Mouse (Mus musculus) ES-Bruce4 (cell line): ENCODE results near the gene Syngap1. TPM values are rescaled to one million over a fixed set of nuclear protein-coding genes. Genes with fewer than 3 reads are reported as not detected.

ENCODE experiments used
- H3K27ac ChIP-seq: 2 replicates; pipeline ENCODE4 v1.5.1; 2012; ENCODE audit warnings: low read length, inconsistent platforms; ENCODE audit not compliant: insufficient read depth
- H3K27me3 ChIP-seq: 2 replicates; pipeline ENCODE4 v1.6.1; 2012; ENCODE audit warnings: mild to moderate bottlenecking, low read length, inconsistent platforms; ENCODE audit not compliant: control insufficient read depth, poor library complexity, insufficient read depth, severe bottlenecking
- H3K36me3 ChIP-seq: 2 replicates; pipeline ENCODE4 v1.6.1; 2012; ENCODE audit warnings: inconsistent platforms, mild to moderate bottlenecking, low read length, moderate library complexity; ENCODE audit not compliant: control insufficient read depth, poor library complexity, insufficient read depth, severe bottlenecking
- H3K4me1 ChIP-seq: one replicate; pipeline ENCODE4 v1.8.1; 2011; ENCODE audit warnings: low read length; ENCODE audit not compliant: control insufficient read depth, insufficient read depth
- H3K4me3 ChIP-seq: 2 replicates; pipeline ENCODE4 v1.5.1; 2011; ENCODE audit warnings: low read depth, mild to moderate bottlenecking, low read length
- H3K9ac ChIP-seq: 2 replicates; pipeline ENCODE4 v1.6.1; 2012; ENCODE audit warnings: low read depth, mild to moderate bottlenecking, inconsistent platforms; ENCODE audit not compliant: poor library complexity, severe bottlenecking
- H3K9me3 ChIP-seq: replicated peaks from 2 replicates; pipeline ENCODE4 v1.6.1; 2012; ENCODE audit warnings: mild to moderate bottlenecking, low read length, inconsistent platforms; ENCODE audit not compliant: control insufficient read depth, poor library complexity, insufficient read depth, severe bottlenecking
- CTCF ChIP-seq: IDR thresholded peaks from one replicate; pipeline ENCODE4 v1.8.1; 2011; ENCODE audit warnings: low read depth, low read length
- EP300 ChIP-seq: IDR thresholded peaks from 2 replicates; pipeline ENCODE4 v1.6.1; 2011; ENCODE audit warnings: low read depth, low read length; ENCODE audit not compliant: insufficient read depth
- POLR2A ChIP-seq: IDR thresholded peaks from one replicate; pipeline ENCODE4 v1.8.1; 2011; ENCODE audit warnings: low read length; ENCODE audit not compliant: insufficient read depth
- polyA plus RNA-seq: library from polyadenylated mRNA; stranded (reverse); fragments of >200 nt; gene quantifications from 2 replicates; pipeline ENCODE4 v1.2.4, GENCODE M21; 2011; ENCODE audit warnings: low read depth; ENCODE audit not compliant: missing spikeins, insufficient read depth, insufficient read length

Syngap1 gene
- polyA plus RNA-seq, 1 experiment = 23.5 TPM

DNA sequence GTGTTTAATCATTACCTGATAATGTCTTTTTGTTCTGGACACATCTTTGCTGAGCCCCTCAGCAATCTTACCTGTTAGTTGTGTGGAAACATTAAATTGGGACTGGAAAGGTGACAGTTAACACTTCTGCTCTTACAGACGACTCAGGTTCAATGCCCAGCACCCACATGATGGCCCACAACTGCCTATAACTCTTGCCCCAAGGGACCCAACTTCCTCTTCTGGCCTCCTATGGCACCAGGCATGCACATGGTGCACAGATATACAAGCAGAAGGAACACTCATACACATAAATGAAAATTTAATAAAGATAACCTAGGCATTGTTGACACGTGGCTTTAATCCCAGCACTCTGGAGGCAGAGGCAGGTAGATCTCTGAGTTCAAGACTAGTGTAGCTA is 38.4 kb downstream of the Syngap1 start:
- TF ChIP-seq POLR2A (no peak), CTCF (no peak), EP300 (no peak)
- Histone ChIP-seq H3K4me3 (no peak overlapping the region), H3K27ac (no peak overlapping the region), H3K4me1 (no peaks in the 10 kb centered on the region), H3K9ac (no peak overlapping the region), H3K27me3 (no peaks in the 10 kb centered on the region), H3K9me3 (no peaks in the 10 kb centered on the region), H3K36me3 (peaks cover 17% of the 10 kb centered on the region)

DNA sequence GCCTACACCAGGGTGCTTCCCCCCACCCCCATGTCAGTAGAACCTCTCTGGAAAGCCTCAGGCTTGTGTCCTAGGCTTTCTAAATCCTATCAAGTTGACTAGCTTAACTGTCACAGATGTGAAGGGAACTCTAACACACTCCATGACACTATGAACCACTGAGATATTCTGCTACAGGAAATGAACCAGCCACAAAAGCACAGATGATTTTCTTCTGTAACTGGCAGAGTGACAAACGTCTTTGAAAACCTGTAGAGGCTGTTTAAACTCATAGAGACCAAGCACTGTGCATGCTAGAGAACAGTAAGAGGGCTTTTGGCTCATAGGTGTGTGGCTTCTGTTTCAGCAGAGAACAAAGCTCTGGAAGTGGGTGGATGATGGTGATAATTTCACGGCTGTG is 40.0 kb downstream of the Syngap1 start:
- TF ChIP-seq POLR2A (no peak), CTCF (no peak), EP300 (no peak)
- Histone ChIP-seq H3K4me1 (no peaks in the 10 kb centered on the region), H3K9ac (no peak overlapping the region), H3K27me3 (no peaks in the 10 kb centered on the region), H3K9me3 (no peaks in the 10 kb centered on the region), H3K36me3 (peaks cover 7% of the 10 kb centered on the region; the same call in 1 of the 2 replicates), H3K4me3 (no peak overlapping the region), H3K27ac (no peak overlapping the region)

DNA sequence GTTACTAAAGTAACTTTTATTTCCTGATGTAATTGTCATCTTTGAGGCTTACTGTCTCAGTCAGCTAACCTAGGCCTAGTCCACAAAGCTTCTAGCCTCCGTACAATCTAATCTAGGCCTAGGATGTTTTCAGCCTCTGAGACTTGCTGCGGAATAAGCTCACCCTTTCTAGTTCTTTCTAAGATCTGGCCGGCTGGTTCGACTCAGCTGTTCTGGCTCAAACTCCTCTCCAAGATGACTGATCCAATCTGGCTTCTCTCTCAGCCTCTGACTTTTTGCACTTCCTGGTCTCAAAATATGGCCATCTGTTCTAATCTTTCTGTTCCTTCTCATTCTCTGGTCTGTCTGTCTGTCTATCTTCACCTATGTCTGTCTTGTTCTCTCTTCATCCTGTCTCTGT is 42.3 kb downstream of the Syngap1 start:
- H3K4me1 ChIP-seq = no peaks in the 10 kb centered on the region
- TF ChIP-seq CTCF = no peak
- TF ChIP-seq POLR2A = no peak
- TF ChIP-seq EP300 = no peak
- H3K9ac ChIP-seq = no peak overlapping the region
- no peak overlapping the region for H3K4me3 ChIP-seq
- H3K27ac ChIP-seq = no peak overlapping the region
- no peaks in the 10 kb centered on the region for H3K27me3 ChIP-seq
- H3K9me3 ChIP-seq = no peaks in the 10 kb centered on the region
- no peaks in the 10 kb centered on the region for H3K36me3 ChIP-seq

DNA sequence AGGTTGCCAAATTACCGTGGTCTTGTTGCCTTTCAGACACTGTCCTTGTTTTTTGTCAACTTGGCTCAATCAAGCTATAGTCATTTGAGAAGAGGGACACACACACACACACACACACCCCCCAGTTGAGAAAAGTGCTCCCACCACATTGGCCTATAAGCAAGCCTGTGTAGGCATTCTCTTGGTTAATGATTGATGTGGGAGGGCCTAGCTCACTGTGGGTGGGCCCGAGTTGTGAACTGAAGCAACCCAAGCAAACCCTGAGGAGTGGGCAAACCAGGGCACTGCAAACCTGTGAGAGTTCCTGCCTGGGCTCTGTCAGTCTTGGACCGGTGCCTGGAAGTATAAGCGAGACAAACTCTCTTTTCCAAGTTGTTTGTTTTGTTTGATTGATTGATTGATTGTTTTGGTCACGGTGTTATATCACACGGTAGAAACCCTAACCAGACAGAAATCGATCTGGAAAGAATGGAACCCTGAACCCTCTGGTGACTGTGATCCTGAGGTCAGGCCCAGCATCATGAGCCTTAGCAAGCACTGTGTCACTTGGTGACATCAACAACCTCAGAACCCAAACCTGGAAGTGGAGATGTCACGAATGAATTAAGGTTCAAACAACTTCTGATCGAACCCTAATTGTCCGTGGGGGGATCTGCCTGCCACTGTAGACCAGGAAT is 44.6 kb downstream of the Syngap1 start:
- Histone ChIP-seq H3K27me3 (no peaks in the 10 kb centered on the region), H3K4me3 (no peak overlapping the region), H3K9me3 (no peaks in the 10 kb centered on the region), H3K4me1 (no peaks in the 10 kb centered on the region), H3K27ac (no peak overlapping the region), H3K36me3 (no peaks in the 10 kb centered on the region), H3K9ac (no peak overlapping the region)
- TF ChIP-seq CTCF = no peak
- no peak for TF ChIP-seq POLR2A
- no peak for TF ChIP-seq EP300

DNA sequence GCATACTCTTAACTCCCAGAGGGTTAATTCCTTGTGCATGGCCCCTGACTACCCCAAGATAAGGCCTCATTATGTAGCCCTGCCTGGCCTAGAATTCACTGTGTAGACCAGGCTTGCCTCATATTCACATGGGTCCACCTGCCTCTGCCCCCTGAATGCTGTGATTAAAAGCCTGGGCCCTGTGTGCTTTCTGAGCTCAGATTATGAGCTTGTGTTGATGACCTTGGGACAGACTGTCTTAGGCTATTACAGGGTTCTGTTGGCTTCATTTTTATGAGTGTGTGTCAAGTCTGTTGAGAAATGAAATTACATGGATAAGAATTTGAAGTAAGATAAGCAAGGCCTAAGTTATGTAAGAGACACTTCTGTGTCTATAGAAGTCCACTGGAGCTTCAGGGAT is 49.5 kb downstream of the Syngap1 start:
- H3K4me3 ChIP-seq = no peak overlapping the region
- no peak overlapping the region for H3K9ac ChIP-seq
- no peaks in the 10 kb centered on the region for H3K9me3 ChIP-seq
- H3K27ac ChIP-seq = no peak overlapping the region
- H3K4me1 ChIP-seq = peaks cover 2% of the 10 kb centered on the region
- TF ChIP-seq CTCF = no peak
- TF ChIP-seq POLR2A = no peak
- no peak for TF ChIP-seq EP300
- H3K36me3 ChIP-seq = no peaks in the 10 kb centered on the region
- no peaks in the 10 kb centered on the region for H3K27me3 ChIP-seq

DNA sequence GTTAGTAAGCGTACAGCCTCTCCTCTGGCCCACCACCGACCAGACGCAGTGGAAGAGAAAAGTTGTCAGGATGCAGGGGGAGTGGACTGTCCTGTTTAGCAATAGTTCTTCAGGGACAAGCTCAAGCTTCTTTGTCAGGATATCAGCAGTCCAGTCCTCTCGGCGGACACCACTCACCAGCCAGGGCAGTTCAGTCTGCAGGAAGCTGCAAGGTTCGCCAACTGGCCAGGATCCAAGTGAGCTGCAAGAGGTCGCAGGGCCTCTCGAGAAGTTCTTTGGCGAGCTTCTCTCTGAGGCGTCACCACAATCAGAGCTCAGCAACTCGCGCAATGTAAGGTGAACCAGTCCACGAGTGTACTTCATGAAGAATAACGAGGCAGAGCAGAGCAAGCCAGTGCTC is 53.4 kb downstream of the Syngap1 start:
- Histone ChIP-seq H3K36me3 (no peaks in the 10 kb centered on the region), H3K4me3 (peak overlapping the region; percentile 31), H3K27me3 (no peaks in the 10 kb centered on the region), H3K27ac (no peak overlapping the region), H3K9me3 (no peaks in the 10 kb centered on the region), H3K4me1 (peaks cover 2% of the 10 kb centered on the region), H3K9ac (no peak overlapping the region)
- TF ChIP-seq POLR2A (no peak), EP300 (no peak), CTCF (no peak)
